Mouse (Mus musculus): ENCODE data around the gene Gm36245.
"Not testable (repeated sequence)": the region's sequence is repeated elsewhere in the genome, so short reads cannot be mapped to it uniquely, and the experiment has no call there.

Gene Gm36245

DNA sequence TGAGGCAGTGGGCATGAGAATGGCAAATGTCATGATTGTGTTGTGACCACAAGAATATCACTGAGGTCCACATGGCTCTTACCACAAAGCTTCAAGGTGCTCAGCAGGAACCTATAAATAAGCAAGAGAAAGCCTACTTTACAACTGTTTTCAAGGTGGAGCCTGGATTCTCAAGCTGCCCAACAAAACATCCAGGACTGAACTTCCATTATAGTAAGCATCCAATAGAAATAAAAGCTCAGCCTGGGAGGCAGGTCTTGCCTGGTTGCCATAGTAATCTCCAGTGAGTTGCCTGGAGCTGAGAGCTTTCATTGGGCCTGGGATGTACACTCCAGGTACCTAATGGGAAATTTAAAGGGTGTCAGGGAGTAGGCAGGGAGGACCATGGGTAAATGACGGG is at the start of gene Gm36245:
Gene Gm36245, plus strand, starts transcription at position 301 of the 400 bp plus-strand sequence.
- no peak for DNase-seq (ENCODE audit: low spot score)

DNA sequence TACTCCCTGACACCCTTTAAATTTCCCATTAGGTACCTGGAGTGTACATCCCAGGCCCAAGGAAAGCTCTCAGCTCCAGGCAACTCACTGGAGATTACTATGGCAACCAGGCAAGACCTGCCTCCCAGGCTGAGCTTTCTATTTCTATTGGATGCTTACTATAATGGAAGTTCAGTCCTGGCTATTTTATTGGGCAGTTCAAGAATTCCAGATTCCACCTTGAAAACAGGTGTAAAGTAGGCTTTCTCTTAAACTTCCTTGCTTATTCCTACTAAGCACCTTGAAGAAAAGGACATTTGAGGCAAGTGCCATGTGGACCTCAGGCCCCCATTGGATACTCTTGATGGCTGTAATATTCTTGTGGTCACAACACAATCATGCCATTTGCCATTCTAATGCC is 37.3 kb upstream of the Gm36245 start, which contains the start of gene 1700025B11Rik:
Gene 1700025B11Rik, minus strand, starts transcription at position 101 of the 400 bp plus-strand sequence.
- no peak for DNase-seq (ENCODE audit: low spot score)

DNA sequence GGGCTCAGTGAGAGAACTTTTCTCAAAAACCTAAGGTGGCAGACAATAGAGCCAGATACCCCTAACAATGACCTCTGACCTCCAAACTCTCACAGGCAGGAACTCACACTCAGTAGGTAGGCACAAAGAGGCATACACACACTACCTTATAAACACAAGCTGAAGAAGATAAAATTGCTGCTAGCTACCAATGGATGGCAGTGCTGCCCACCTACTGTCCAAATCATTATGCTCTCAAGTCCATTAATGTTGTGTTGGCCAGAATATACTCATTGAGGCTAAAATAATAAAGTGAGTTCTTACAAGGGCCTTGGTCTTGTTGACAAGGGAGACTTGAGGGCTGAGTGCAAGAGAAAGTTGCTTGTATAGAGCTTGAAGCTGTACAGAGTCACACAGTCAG is 35.8 kb upstream of the Gm36245 start:
- DNase-seq (ENCODE audit: low spot score) = no peak

DNA sequence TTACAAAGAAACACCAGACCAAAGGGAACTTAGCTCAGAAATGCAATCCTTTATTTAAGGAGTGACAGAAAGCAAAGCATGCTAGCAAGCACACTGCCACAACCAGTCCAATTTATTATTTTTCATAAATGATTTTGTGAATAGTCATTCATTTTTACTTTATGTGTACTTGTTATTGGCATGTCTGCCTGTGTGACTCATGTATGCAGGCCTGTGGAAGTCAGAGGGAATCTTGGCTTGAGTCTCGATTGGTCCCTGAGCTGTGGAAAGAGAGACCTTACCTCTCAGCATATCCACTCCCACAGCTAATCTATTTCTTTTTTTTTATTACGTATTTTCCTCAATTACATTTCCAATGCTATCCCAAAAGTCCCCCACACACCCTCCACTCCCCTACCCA is 20.3 kb upstream of the Gm36245 start:
- DNase-seq (ENCODE audit: low spot score) = no peak

- DNase-seq (ENCODE audit: low spot score) = no peak
Observed at GRCm38 (mm10) chr15:77579311-77579710, 19.7 kb upstream of the Gm36245 start.

DNA sequence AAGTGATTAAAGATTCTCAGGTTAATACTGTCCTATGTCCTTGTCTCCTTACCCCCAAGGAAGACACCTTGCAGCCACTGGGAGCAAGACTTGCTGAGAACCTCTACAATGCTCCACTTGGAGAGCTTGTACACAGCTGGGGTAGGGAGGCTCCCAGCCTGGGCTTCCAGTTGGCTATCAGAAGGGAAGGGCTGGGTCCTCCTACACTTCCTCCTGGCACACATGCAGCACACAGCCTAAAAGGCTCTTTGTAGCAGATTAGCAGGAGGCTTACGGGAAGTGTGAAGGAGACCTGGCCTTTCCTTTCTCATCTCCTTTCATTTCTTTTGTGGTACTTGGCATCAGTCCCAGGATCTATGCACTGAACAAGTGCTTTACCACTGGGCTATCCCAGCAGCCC is 17.4 kb upstream of the Gm36245 start:
- DNase-seq (ENCODE audit: low spot score) = no peak

DNA sequence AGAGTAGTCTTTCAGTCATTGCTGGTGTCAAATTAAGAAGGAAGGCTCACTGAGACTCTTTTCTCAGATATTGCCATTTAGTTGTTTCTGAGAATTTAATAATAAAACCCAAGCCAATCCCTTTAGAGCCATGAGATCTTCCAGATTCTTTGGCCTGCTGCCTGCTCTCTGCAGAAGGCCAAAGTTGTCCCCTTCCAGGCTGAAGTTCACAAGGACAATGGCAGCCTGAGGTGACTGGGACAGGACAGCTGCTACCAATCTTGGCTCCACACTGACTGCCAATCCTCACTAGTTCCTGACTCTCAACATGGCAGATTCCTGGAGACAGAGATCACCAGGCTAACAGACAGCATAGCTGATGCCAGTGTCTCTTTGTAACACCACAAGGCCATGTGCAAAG is 12.0 kb upstream of the Gm36245 start:
- DNase-seq (ENCODE audit: low spot score) = no peak

GRCm38 (mm10) chr15:77588981-77589380 is 10.1 kb upstream of the Gm36245 start:
- no peak for DNase-seq (ENCODE audit: low spot score)

- no peak for DNase-seq (ENCODE audit: low spot score)
Observed at GRCm38 (mm10) chr15:77590881-77591280, 8.2 kb upstream of the Gm36245 start.

DNA sequence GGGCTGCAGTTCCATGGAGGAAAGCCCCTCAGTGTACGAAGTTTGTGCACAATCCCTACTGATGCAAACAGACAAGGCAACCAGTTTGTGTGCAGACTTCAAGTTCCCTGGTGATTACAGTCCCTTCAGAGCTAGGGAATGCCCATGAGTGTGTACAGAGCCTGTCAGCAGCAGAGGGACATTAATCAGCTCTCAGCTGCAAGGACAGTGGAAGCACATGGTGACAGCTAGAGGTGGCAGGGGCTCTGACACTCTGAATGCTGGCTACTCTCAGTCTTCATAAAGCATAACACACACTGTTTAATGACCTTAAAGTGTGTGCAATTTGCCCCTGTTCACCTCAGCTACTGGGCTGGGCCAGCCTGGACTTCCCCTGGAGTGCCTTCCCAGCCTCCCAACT is 5.5 kb upstream of the Gm36245 start:
- DNase-seq (ENCODE audit: low spot score) = no peak

DNA sequence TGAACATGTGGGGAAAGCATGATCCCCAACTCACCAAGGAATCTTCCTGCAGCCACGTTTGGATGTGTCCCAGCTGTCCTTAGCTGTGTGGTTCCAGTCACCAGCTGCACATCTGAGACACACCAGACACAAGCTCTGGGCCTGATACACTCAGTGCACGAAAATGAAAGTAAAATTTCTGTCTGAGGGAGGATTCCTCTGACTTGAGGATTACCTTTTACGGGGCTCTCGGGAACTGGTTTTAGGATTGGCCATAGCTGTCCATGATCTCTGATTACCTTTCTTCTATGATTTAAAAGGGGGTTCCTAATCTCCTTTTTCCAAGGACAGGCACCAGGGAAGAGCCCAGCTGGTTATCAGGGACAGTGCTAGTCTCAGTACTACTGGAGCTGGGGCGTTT is 3.1 kb upstream of the Gm36245 start, which contains the start of gene Apol10b:
Gene Apol10b, minus strand, starts transcription at position 165 of the 400 bp plus-strand sequence.
- DNase-seq (ENCODE audit: low spot score) = no peak

DNA sequence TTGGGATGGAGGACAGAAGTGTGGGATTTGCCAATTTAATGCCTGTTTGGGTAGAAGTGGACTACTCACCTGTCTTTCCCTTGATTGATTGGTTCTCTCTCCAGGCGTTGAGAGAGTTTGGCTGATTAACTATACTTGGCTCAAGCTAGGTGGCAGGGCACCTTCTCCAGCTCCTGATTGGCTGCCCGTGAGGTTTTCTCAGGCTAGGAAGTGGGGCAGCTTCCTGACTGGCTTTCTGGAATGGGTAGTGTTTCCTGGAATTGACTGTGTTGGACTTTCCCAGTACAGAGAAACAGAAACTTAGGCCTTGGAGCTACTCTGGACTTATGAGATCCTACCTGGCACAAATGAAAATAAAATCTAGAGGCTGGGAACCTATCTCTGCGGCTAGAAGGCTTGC is 629 bp upstream of the Gm36245 start:
- DNase-seq (ENCODE audit: low spot score) = no peak

GRCm38 (mm10) chr15:77606069-77606468 is 7.0 kb downstream of the Gm36245 start:
- no peak for DNase-seq (ENCODE audit: low spot score)

DNA sequence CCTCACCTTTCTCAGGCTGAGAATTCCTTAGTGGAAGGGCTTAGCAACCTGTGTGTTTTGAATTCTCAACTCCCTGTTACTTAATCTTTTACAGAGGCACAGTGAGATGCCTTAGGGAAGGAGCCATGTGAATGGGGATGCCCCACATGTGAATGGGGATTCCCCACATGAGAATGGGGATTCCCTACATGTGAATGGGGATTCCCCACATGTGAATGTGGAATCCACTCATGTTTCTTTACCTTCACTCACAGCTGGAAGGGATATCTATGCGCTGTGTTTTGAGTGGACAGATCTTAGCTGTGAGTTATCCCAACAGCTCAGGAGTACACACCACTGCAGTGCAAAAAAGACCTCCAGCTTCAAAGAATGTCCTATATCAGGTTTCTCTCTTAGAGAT is 25.7 kb downstream of the Gm36245 start:
- DNase-seq (ENCODE audit: low spot score) = no peak

DNA sequence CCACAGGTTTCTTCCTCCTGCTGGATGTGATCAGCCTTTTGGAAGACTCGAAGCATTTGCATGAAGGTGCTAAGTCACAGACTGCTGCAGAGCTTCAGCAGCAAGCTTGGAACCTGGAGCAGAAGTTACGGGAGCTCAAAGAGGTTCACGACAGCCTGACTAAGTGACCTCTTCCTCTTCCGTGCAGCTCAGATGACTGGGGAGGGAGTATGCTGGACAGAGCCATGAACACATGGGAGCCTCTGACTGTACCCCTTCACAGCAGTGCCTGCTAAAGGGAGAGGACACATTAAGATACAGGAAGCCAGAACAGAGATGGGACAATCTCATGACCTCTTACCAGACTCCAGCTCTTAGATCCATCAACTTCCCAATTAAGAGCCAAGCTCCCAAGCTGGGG is 27.4 kb downstream of the Gm36245 start:
- not testable (repeated sequence) for DNase-seq (ENCODE audit: low spot score)

DNA sequence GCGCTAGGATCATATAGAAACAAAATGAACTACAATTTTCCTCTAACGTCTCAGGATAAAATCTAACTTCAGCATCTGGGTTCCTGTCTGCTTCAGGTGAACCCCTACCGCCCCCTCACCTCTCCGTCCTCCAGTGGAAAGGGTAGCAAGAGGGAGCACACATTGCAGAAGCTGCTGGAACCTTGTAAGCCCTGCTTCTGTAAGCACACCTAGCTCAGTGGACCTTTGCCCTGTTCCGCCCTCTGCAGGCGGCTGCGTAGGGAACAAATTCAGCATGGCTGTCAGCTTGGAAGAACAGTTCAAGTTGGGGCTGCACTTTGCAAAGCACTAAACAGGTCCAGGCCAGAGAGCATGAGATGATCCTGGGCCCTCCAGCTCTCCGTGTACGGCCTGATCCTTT is 29.6 kb downstream of the Gm36245 start:
- DNase-seq (ENCODE audit: low spot score) = not testable (repeated sequence)

DNA sequence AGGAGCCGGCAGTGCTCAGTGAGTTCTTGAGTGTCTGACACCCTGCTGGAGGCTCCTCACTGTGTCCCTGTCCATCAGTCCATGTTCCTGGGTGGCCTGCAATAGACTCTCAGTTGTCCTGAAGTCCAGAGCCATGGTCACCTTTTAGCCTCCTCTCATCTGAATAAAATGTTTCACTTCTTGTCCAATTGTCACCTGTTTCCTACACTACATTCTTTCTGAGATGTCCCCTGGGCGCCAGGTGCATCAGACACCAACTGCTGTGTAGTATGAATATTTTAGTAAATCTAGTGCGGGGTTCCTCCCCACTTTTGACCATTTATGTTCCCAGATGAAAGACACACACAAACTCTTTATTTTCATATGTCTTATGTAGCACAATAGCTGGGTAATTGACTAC is 30.8 kb downstream of the Gm36245 start:
- DNase-seq (ENCODE audit: low spot score) = not testable (repeated sequence)

- not testable (repeated sequence) for DNase-seq (ENCODE audit: low spot score)
Observed at GRCm38 (mm10) chr15:77643176-77643575, 44.1 kb downstream of the Gm36245 start, which contains the start of gene Apol11b. Gene Apol11b (minus strand): TSS chr15:77643286.

DNA sequence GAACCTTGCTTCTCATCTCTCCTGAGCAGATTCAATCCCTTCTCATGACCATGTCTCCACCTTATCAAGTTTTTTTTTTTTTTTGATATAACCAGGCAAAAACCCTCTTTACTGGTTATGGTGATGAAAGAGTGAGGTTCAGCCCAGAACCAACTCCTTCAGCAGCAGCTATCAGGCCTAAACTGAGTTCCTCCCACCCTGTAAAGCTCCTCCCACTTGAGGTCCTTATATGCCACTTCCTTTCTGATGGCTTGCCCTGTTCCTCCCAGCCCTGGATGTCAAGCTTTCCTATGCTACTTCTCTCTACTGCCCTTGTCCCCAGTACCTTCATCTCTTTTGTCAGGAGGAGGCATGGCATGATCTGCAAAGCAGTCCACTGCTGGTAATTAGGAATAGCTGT is 52.1 kb downstream of the Gm36245 start:
- DNase-seq (ENCODE audit: low spot score) = not testable (repeated sequence)
